Mouse (Mus musculus): ENCODE results near the gene Paqr4. TPM values are rescaled to one million over a fixed set of nuclear protein-coding genes. Genes with fewer than 3 reads are reported as not detected.

The Paqr4 gene
- 21.4 TPM for polyA plus RNA-seq (2014; fragmentation: Illumina TruSeq; extraction: RNeasy Lipid Tissue Mini Kit (QIAGEN cat#74804); ENCODE audit: low read depth, low replicate concordance)

DNA sequence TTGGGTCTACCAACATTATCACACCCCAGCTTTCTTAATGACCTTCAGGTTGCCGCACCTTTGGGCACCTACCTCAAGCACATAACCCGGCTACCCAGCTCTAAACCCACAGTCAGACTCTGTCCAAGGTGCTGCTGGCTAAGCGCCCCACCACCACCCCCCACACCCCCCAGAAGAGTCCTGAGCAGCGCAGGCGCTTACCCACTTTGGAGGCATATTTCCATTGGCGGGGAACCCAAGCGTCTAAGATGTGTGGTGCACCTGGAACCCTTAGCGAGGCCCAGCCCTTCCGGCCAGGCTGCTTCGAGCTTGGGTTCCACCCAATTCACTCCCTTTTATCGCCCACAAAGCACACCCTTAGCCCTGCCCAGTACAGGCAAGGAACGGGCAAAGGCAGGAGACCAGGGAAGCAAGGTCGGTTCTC is at the start of gene Paqr4:
Paqr4 (minus strand) TSS at position 270 of the 424 bp plus-strand sequence.

GRCm38 (mm10) chr17:23785561-23786471 is 45.1 kb upstream of the Paqr4 start, which contains the start of gene Flywch2:
TSS of gene Flywch2 (minus strand) at chr17:23786081.

GRCm38 (mm10) chr17:23771284-23772218 is 30.9 kb upstream of the Paqr4 start, which contains the start of gene Flywch1:
TSS of gene Flywch1 (minus strand) at chr17:23771602.

DNA sequence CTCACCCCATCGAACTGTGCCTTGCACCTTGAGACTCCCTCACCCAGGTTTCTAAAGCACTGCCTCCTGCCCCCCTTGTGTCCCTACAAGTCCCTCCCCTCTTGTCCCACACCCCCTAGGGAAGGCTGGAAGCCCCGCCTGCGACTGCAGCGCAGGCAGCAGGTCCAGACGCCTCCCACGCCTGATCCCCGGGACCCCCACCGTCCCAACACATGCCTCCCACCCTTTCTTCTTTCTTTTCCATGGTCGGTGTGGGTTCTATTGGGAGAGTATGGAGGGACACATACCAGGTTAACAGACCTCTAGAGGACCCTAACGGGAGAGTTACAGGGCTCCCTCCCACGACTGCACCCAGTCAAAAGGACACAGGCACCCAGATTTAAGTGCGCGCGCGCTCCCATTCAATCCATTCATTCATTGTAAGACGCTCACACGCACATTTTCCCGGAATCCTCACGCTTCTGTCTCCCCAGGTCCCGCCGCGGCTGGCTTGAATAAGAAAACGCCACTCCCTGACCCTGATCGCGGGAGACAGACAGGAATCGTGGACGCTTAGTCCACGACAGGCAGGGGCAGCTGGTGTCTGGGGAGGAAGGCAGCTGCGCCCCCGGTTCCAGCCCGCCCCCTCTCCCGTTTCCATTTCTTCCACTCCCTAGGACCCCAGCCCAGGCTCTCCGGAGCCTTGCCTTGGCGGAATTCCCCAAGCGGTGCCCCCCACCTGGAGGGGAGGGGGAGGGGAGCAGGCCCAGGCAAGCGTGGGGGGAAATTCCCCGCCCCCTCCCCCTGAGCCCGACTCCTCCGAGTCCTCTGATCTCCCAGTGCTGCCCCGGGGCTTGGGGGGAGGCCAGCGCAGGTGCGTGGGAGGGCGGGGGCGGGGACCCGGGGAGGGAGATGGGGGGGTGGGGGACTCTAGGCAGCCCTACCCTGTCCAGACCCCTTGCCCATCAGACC is 4.9 kb upstream of the Paqr4 start, which contains the start of gene Kremen2:
Kremen2 (minus strand) TSS at position 533 of the 951 bp plus-strand sequence.

GRCm38 (mm10) chr17:23725999-23726757 is 14.5 kb downstream of the Paqr4 start, which contains the start of gene Pkmyt1:
TSS of gene Pkmyt1 (plus strand) at chr17:23726336.

GRCm38 (mm10) chr17:23722376-23723125 is 18.1 kb downstream of the Paqr4 start, which contains the start of gene 1520401A03Rik:
TSS of gene 1520401A03Rik (minus strand) at chr17:23722783.

Other genes starting within 250 kb of the Paqr4 start
- gene Zfp213, start 176.6 kb downstream of the Paqr4 start, polyA plus RNA-seq (2014; fragmentation: Illumina TruSeq; extraction: RNeasy Lipid Tissue Mini Kit (QIAGEN cat#74804); ENCODE audit: low read depth, low replicate concordance): 6.6 TPM
- gene Zfp13, start 141.4 kb downstream of the Paqr4 start, polyA plus RNA-seq (2014; fragmentation: Illumina TruSeq; extraction: RNeasy Lipid Tissue Mini Kit (QIAGEN cat#74804); ENCODE audit: low read depth, low replicate concordance): 3.4 TPM
- not detected for gene Zscan10, start 140.0 kb downstream of the Paqr4 start, polyA plus RNA-seq (2014; fragmentation: Illumina TruSeq; extraction: RNeasy Lipid Tissue Mini Kit (QIAGEN cat#74804); ENCODE audit: low read depth, low replicate concordance)
- gene Mmp25, start 95.6 kb downstream of the Paqr4 start, polyA plus RNA-seq (2014; fragmentation: Illumina TruSeq; extraction: RNeasy Lipid Tissue Mini Kit (QIAGEN cat#74804); ENCODE audit: low read depth, low replicate concordance): not detected
- gene Bicdl2, start 80.4 kb downstream of the Paqr4 start, polyA plus RNA-seq (2014; fragmentation: Illumina TruSeq; extraction: RNeasy Lipid Tissue Mini Kit (QIAGEN cat#74804); ENCODE audit: low read depth, low replicate concordance): not detected
- 301 TPM for gene Hcfc1r1, start 67.3 kb downstream of the Paqr4 start, polyA plus RNA-seq (2014; fragmentation: Illumina TruSeq; extraction: RNeasy Lipid Tissue Mini Kit (QIAGEN cat#74804); ENCODE audit: low read depth, low replicate concordance)
- gene Thoc6, start 67.0 kb downstream of the Paqr4 start, polyA plus RNA-seq (2014; fragmentation: Illumina TruSeq; extraction: RNeasy Lipid Tissue Mini Kit (QIAGEN cat#74804); ENCODE audit: low read depth, low replicate concordance): 12.5 TPM
- 75.1 TPM for gene Tnfrsf12a, start 63.4 kb downstream of the Paqr4 start, polyA plus RNA-seq (2014; fragmentation: Illumina TruSeq; extraction: RNeasy Lipid Tissue Mini Kit (QIAGEN cat#74804); ENCODE audit: low read depth, low replicate concordance)
- gene Cldn6, start 61.6 kb downstream of the Paqr4 start, polyA plus RNA-seq (2014; fragmentation: Illumina TruSeq; extraction: RNeasy Lipid Tissue Mini Kit (QIAGEN cat#74804); ENCODE audit: low read depth, low replicate concordance): not detected
- gene Cldn9, start 56.8 kb downstream of the Paqr4 start, polyA plus RNA-seq (2014; fragmentation: Illumina TruSeq; extraction: RNeasy Lipid Tissue Mini Kit (QIAGEN cat#74804); ENCODE audit: low read depth, low replicate concordance): not detected
- gene 1520401A03Rik, start 18.1 kb downstream of the Paqr4 start, polyA plus RNA-seq (2014; fragmentation: Illumina TruSeq; extraction: RNeasy Lipid Tissue Mini Kit (QIAGEN cat#74804); ENCODE audit: low read depth, low replicate concordance): not detected
- 2.4 TPM for gene Pkmyt1, start 14.5 kb downstream of the Paqr4 start, polyA plus RNA-seq (2014; fragmentation: Illumina TruSeq; extraction: RNeasy Lipid Tissue Mini Kit (QIAGEN cat#74804); ENCODE audit: low read depth, low replicate concordance)
- 0.34 TPM for gene Kremen2, start 5.0 kb upstream of the Paqr4 start, polyA plus RNA-seq (2014; fragmentation: Illumina TruSeq; extraction: RNeasy Lipid Tissue Mini Kit (QIAGEN cat#74804); ENCODE audit: low read depth, low replicate concordance)
- 40.5 TPM for gene Flywch1, start 30.7 kb upstream of the Paqr4 start, polyA plus RNA-seq (2014; fragmentation: Illumina TruSeq; extraction: RNeasy Lipid Tissue Mini Kit (QIAGEN cat#74804); ENCODE audit: low read depth, low replicate concordance)
- 1.3 TPM for gene Flywch2, start 45.2 kb upstream of the Paqr4 start, polyA plus RNA-seq (2014; fragmentation: Illumina TruSeq; extraction: RNeasy Lipid Tissue Mini Kit (QIAGEN cat#74804); ENCODE audit: low read depth, low replicate concordance)
- 201 TPM for gene Srrm2, start 49.7 kb upstream of the Paqr4 start, polyA plus RNA-seq (2014; fragmentation: Illumina TruSeq; extraction: RNeasy Lipid Tissue Mini Kit (QIAGEN cat#74804); ENCODE audit: low read depth, low replicate concordance)
- 390 TPM for gene Elob, start 88.3 kb upstream of the Paqr4 start, polyA plus RNA-seq (2014; fragmentation: Illumina TruSeq; extraction: RNeasy Lipid Tissue Mini Kit (QIAGEN cat#74804); ENCODE audit: low read depth, low replicate concordance)
- gene Prss33, start 95.2 kb upstream of the Paqr4 start, polyA plus RNA-seq (2014; fragmentation: Illumina TruSeq; extraction: RNeasy Lipid Tissue Mini Kit (QIAGEN cat#74804); ENCODE audit: low read depth, low replicate concordance): not detected
- not detected for gene Prss32, start 103.0 kb upstream of the Paqr4 start, polyA plus RNA-seq (2014; fragmentation: Illumina TruSeq; extraction: RNeasy Lipid Tissue Mini Kit (QIAGEN cat#74804); ENCODE audit: low read depth, low replicate concordance)
- gene Prss41, start 103.3 kb upstream of the Paqr4 start, polyA plus RNA-seq (2014; fragmentation: Illumina TruSeq; extraction: RNeasy Lipid Tissue Mini Kit (QIAGEN cat#74804); ENCODE audit: low read depth, low replicate concordance): not detected
- gene Prss21, start 127.2 kb upstream of the Paqr4 start, polyA plus RNA-seq (2014; fragmentation: Illumina TruSeq; extraction: RNeasy Lipid Tissue Mini Kit (QIAGEN cat#74804); ENCODE audit: low read depth, low replicate concordance): not detected
- not detected for gene Dcpp1, start 140.0 kb upstream of the Paqr4 start, polyA plus RNA-seq (2014; fragmentation: Illumina TruSeq; extraction: RNeasy Lipid Tissue Mini Kit (QIAGEN cat#74804); ENCODE audit: low read depth, low replicate concordance)
- gene Dcpp2, start 140.0 kb upstream of the Paqr4 start, polyA plus RNA-seq (2014; fragmentation: Illumina TruSeq; extraction: RNeasy Lipid Tissue Mini Kit (QIAGEN cat#74804); ENCODE audit: low read depth, low replicate concordance): not detected
- gene Dcpp3, start 176.6 kb upstream of the Paqr4 start, polyA plus RNA-seq (2014; fragmentation: Illumina TruSeq; extraction: RNeasy Lipid Tissue Mini Kit (QIAGEN cat#74804); ENCODE audit: low read depth, low replicate concordance): not detected
- gene Sbp, start 200.8 kb upstream of the Paqr4 start, polyA plus RNA-seq (2014; fragmentation: Illumina TruSeq; extraction: RNeasy Lipid Tissue Mini Kit (QIAGEN cat#74804); ENCODE audit: low read depth, low replicate concordance): not detected
- gene Sbpl, start 214.4 kb upstream of the Paqr4 start, polyA plus RNA-seq (2014; fragmentation: Illumina TruSeq; extraction: RNeasy Lipid Tissue Mini Kit (QIAGEN cat#74804); ENCODE audit: low read depth, low replicate concordance): not detected
- not detected for gene Prss30, start 239.7 kb upstream of the Paqr4 start, polyA plus RNA-seq (2014; fragmentation: Illumina TruSeq; extraction: RNeasy Lipid Tissue Mini Kit (QIAGEN cat#74804); ENCODE audit: low read depth, low replicate concordance)

Data from heart, adult 10 weeks (tissue).